Mouse (Mus musculus) lung, adult 2 months (tissue): ENCODE data around the gene Hectd1. TPM values are rescaled to one million over a fixed set of nuclear protein-coding genes. Genes with fewer than 3 reads are reported as not detected.

Source experiments
- DNase-seq: peaks from one replicate; pipeline ENCODE4 v3.0.0; 2022
- H3K4me1 ChIP-seq: fragments of 200-500 bp; 2 replicates; pipeline ENCODE4 v1.6.1; 2011; ENCODE audit warnings: low read length; ENCODE audit not compliant: control insufficient read depth, insufficient read depth
- H3K4me3 ChIP-seq: fragments of 200-500 bp; replicated peaks from 2 replicates; pipeline ENCODE3; 2011; ENCODE audit warnings: low read depth, mild to moderate bottlenecking, control low read depth, low read length; ENCODE audit errors: extremely low read depth
- CTCF ChIP-seq: fragments of 200-500 bp; IDR thresholded peaks from 2 replicates; pipeline ENCODE4 v1.5.1; 2011; ENCODE audit warnings: mild to moderate bottlenecking, low read length, control low read depth; ENCODE audit not compliant: insufficient read depth
- POLR2A ChIP-seq: fragments of 200-500 bp; IDR thresholded peaks from 2 replicates; pipeline ENCODE4 v1.6.1; 2011; ENCODE audit warnings: low read depth, mild to moderate bottlenecking, control low read depth, low read length, borderline replicate concordance; ENCODE audit errors: extremely low read depth
- WGBS: fragments of 180-500 bp; shearing (Covaris S2); methylation state at CpG from one replicate; pipeline ENCODE4 v1.1.7; 2018; 5-methylcytosine and 5-hydroxymethylcytosine counted together
- polyA plus RNA-seq: library from polyadenylated mRNA; depleted of rRNA; stranded (reverse); fragments of >200 nt; gene quantifications from 2 replicates; pipeline ENCODE4 v1.2.3, GENCODE M21; 2012

Hectd1 gene
- polyA plus RNA-seq, 1 experiment: 19.9 TPM

GRCm38 (mm10) chr12:51830077-51830402 lies 704 bp upstream of the Hectd1 start:
- no peak for TF ChIP-seq POLR2A
- no peak for TF ChIP-seq CTCF
- Histone ChIP-seq H3K4me3 (peak overlapping the region; percentile 86), H3K4me1 (peaks cover 3% of the 10 kb centered on the region; the same call in 1 of the 2 replicates)
- WGBS: under 1% methylated on average over 12 of the region's 12 CpGs
- DNase-seq: no peak

DNA sequence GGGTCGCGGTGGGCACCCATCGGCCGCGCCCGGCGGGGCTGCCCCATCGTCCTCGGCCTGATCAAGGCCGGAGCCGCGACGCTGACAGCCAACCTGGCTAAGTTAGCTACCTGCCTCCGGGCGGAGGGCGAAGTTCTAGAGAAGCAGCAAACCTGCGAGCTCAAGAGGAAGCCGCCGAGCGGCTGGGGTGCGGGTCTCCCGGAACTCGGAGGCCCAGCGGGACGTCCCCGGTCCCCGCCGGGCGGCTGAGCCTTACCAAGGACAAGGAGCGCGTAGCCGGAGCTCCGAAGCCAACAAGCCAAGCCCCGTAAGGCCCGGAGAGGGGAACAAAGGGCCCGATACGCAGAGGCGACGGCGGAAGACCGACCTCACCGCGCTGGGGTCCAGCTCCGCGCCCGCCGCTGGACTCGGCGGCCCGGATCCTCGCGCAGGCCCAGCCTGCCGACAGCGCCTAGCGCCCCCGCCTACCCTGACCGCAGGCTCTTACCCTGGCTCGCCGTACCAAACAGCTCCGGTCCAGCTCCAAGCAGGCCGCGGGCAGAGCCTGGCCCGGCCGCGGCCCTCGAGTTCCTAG lies 533 bp downstream of the Hectd1 start:
- DNase-seq: no peak
- TF ChIP-seq CTCF (no peak), POLR2A (no peak)
- WGBS: under 1% methylated on average over 66 of the region's 66 CpGs
- H3K4me1 ChIP-seq: peaks cover 3% of the 10 kb centered on the region; the same call in 1 of the 2 replicates
- H3K4me3 ChIP-seq: peak overlapping the region; percentile 86

DNA sequence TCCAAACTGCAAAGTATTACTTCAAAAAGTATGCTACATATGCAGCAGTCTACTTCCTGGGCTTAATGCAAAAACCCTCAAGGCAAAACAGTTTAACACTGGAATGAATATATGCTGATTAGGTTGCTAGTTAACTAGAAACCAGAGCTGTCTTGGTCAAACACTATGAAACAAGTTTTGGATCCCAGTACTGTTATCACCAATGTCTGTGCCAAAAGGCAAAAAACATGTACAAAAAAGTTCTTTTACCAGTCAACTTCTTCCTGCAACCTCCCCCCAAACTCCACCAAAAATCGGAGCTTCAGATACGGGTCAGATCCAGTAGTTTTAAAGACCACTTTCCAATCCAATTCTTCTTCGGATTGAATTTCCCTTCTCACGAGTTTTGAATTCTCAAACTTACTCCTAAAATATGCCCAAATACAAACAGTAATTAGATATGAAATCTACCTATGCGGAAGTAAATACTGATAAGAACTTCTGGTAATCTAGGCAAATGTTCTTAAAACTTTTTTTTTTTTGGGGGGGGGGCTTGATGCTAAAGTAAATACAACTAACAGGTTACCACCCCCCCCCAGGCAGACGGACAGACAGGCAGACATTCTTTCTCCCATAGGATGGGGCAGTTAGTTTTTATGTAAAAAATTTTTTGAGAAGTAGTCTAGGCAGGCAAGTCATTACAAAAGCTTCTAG lies 1.2 kb downstream of the Hectd1 start:
- WGBS: 4% methylated on average over 6 of the region's 6 CpGs
- no peak for DNase-seq
- TF ChIP-seq CTCF: no peak
- no peak for TF ChIP-seq POLR2A
- H3K4me1 ChIP-seq: peaks cover 3% of the 10 kb centered on the region; the same call in 1 of the 2 replicates
- peak overlapping the region; percentile 86 for H3K4me3 ChIP-seq

DNA sequence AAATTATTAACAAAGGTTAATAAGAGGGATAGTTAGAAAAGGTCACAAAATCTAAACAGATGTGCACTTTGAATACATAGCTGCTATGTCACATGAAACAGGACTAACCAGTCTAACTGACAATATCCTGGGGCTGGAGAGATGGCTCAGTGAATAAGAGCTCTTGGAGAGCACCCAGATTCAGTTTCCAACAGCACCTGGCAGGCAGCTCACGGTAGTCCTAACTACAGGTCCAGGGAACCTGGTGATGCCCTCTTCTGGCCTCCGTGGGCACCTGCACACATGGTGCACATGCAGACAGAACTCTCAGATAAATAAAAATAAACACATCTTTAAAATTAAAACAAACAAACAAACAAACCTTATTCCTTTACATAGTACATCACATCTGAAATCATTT lies 4.0 kb downstream of the Hectd1 start:
- DNase-seq: no peak

GRCm38 (mm10) chr12:51823311-51823710 lies 6.0 kb downstream of the Hectd1 start:
- H3K4me3 ChIP-seq: no peak overlapping the region
- peaks cover 9% of the 10 kb centered on the region for H3K4me1 ChIP-seq
- TF ChIP-seq POLR2A (no peak), CTCF (no peak)
- no peak for DNase-seq
- 67% methylated on average over 5 of the region's 5 CpGs for WGBS

More for the DNA sequence above, 4.0 kb downstream of the Hectd1 start:
- peak; percentile 27; the same call in 1 of the 2 replicates for TF ChIP-seq CTCF
- no peak for TF ChIP-seq POLR2A
- WGBS: 64% methylated on average over 2 of the region's 2 CpGs
- peaks cover 9% of the 10 kb centered on the region for H3K4me1 ChIP-seq
- H3K4me3 ChIP-seq: no peak overlapping the region

GRCm38 (mm10) chr12:51822861-51823260 lies 6.5 kb downstream of the Hectd1 start:
- 58% methylated on average over 2 of the region's 2 CpGs for WGBS
- TF ChIP-seq POLR2A (no peak), CTCF (no peak)
- Histone ChIP-seq H3K4me1 (peaks cover 14% of the 10 kb centered on the region), H3K4me3 (no peak overlapping the region)
- no peak for DNase-seq

- WGBS: 85% methylated on average over 3 of the region's 3 CpGs
- no peak for TF ChIP-seq CTCF
- TF ChIP-seq POLR2A: no peak
- DNase-seq: no peak
- Histone ChIP-seq H3K4me1 (peaks cover 14% of the 10 kb centered on the region), H3K4me3 (no peak overlapping the region)
Measured at GRCm38 (mm10) chr12:51822236-51822635, 7.1 kb downstream of the Hectd1 start.

GRCm38 (mm10) chr12:51821256-51821655 lies 8.1 kb downstream of the Hectd1 start:
- DNase-seq: no peak
- Histone ChIP-seq H3K4me3 (no peak overlapping the region), H3K4me1 (peaks cover 12% of the 10 kb centered on the region)
- TF ChIP-seq CTCF (no peak), POLR2A (no peak)
- WGBS: 9% methylated on average over 2 of the region's 2 CpGs

DNA sequence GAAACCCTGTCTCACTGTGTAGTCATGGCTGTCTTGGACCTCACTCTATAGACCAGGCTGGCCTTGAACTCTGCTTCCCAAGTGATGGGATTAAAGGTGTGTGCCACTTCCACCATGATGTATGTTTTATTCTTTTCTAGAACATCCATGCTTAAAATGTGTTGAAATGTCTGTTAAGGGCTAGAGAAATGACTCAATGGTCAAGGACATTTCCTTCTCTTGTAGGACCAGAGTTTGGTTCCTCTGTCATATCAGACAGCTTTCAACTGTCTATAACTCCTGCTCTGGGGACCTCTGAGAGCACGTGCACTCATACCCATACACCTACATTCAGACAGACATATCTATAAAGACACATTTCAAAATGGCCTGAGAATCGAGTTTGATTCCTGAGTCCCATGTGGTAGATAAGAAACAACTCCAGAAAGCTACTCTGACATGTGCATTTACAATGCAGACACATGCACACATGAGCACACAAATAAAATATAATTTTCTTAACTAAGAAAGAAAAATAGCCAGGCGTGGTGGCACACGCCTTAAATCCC lies 9.3 kb downstream of the Hectd1 start:
- 89% methylated on average over 4 of the region's 4 CpGs for WGBS

More for the DNA sequence above, 9.3 kb downstream of the Hectd1 start:
- peaks cover 12% of the 10 kb centered on the region for H3K4me1 ChIP-seq
- DNase-seq: no peak
- TF ChIP-seq POLR2A (no peak), CTCF (no peak)
- H3K4me3 ChIP-seq: no peak overlapping the region
